Mouse (Mus musculus) megakaryocyte, embryonic 14.5 days (primary cell): ENCODE data around the gene Fam43a.

Experiments used
- FLI1 ChIP-seq: IDR thresholded peaks from 2 replicates; pipeline ENCODE4 v1.6.1; 2012; ENCODE audit warnings: low read length, inconsistent platforms, mixed read lengths
- GATA1 ChIP-seq: IDR thresholded peaks from 3 replicates; pipeline ENCODE4 v1.6.1; 2012; ENCODE audit warnings: mixed read lengths, low read length, inconsistent platforms, borderline replicate concordance

- no peak for TF ChIP-seq FLI1
- no peak for TF ChIP-seq GATA1
Observed at GRCm38 (mm10) chr16:30623645-30624044, 24.1 kb downstream of the Fam43a start.
